ENCODE assay signal across 11 mouse cellular contexts in the genomic region with DNA sequence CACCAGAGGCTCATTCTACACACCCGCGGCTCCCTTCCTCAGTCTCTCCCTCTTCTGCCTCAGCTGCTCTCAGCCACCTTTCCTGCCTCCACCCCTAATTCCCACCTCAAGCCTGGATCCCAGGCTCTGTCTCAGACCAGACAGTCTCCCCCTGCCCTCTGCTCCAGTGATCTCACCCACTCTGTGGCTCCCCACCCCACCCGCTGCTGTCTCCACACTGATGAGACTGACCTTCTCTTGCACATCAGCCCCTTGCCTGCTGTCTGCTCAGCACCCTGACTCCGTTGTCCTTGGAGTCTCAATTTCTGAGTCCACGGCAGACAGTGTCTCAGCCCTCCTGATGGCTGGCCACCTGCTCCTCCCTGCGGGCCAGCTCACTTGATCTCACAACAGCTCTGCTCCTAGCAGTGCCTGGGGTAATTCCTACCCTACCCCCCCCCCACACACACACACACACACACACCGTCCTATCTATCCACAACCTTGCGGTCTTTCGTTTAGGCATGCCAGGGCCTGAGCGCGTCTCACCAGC. TPM values are rescaled to one million over a fixed set of nuclear protein-coding genes. Genes with fewer than 3 reads are reported as not detected.
A peak's percentile ranks its signal among the peaks of the same experiment; 100 is the strongest.
DNase-seq lines count a peak whose midpoint lies in the region; ATAC-seq and TF ChIP-seq lines count a peak whose summit lies in the region.
"Had no signal": no experiment of that assay in that cellular context is flagged by ENCODE, and none has a peak within 500 bp of the region (broad histone marks: within the 10 kb centered on the region; RNA-seq: fewer than 3 reads in every experiment).

No protein-coding gene starts in this region.

- no peak for ATAC-seq in limb, embryonic 15.5 days (ENCODE audit: insufficient number of reproducible peaks, low FRiP score, low TSS enrichment, low read depth)

- H3K4me3 ChIP-seq in E14TG2a.4 (replicated peaks; ENCODE audit: low read length): peak overlapping the region; percentile 13; the same call in 1 of the 2 replicates
- no peak overlapping the region for H3K4me3 ChIP-seq in embryonic facial prominence, embryonic 10.5 days
- H3K4me3 ChIP-seq in limb, embryonic 15.5 days: no peak overlapping the region
- H3K4me3 ChIP-seq: erythroblast, embryonic 14.5 days; heart, embryonic 15.5 days had no signal

- peaks cover 62% of the 10 kb centered on the region for H3K4me1 ChIP-seq in E14TG2a.4 (replicated peaks; ENCODE audit: low read depth, low read length)
- H3K4me1 ChIP-seq in embryonic facial prominence, embryonic 10.5 days: peaks cover 82% of the 10 kb centered on the region
- H3K4me1 ChIP-seq in limb, embryonic 15.5 days: peaks cover 53% of the 10 kb centered on the region

- no peak overlapping the region for H3K9ac ChIP-seq in limb, embryonic 15.5 days
- H3K9ac ChIP-seq: heart, embryonic 15.5 days had no signal

- no peak overlapping the region for H3K4me2 ChIP-seq in limb, embryonic 15.5 days
- H3K4me2 ChIP-seq: heart, embryonic 15.5 days had no signal

- peak; percentile 26 for DNase-seq in adrenal gland, adult 2 months
- no peak for DNase-seq in adrenal gland, postnatal 25 days
- DNase-seq in embryonic facial prominence, embryonic 10.5 days (ENCODE audit: low spot score): no peak
- no peak for DNase-seq in urinary bladder, postnatal 25 days (ENCODE audit: low spot score)
- no peak for DNase-seq in thymus, adult 18-20 months
- no peak for DNase-seq in urinary bladder, adult 2 months (ENCODE audit: low spot score)
- DNase-seq: kidney, postnatal 25 days had no signal

- H3K9me3 ChIP-seq in E14TG2a.4 (ENCODE audit: low read length): no peaks in the 10 kb centered on the region
- H3K9me3 ChIP-seq in embryonic facial prominence, embryonic 10.5 days: no peaks in the 10 kb centered on the region
- H3K9me3 ChIP-seq in limb, embryonic 15.5 days: no peaks in the 10 kb centered on the region
- H3K9me3 ChIP-seq: heart, embryonic 15.5 days had no signal

- no peak for TF ChIP-seq CTCF in E14TG2a.4 (conservative IDR thresholded peaks at IDR 0.05; ENCODE audit: low read length)

- peaks cover 11% of the 10 kb centered on the region for H3K36me3 ChIP-seq in E14TG2a.4 (ENCODE audit: insufficient read depth, low read length)
- H3K36me3 ChIP-seq in embryonic facial prominence, embryonic 10.5 days (replicated peaks): peaks cover 26% of the 10 kb centered on the region
- no peaks in the 10 kb centered on the region for H3K36me3 ChIP-seq in limb, embryonic 15.5 days
- H3K36me3 ChIP-seq: heart, embryonic 15.5 days had no signal

- H3K27me3 ChIP-seq in E14TG2a.4 (ENCODE audit: insufficient read depth, low read length): no peaks in the 10 kb centered on the region
- H3K27me3 ChIP-seq in embryonic facial prominence, embryonic 10.5 days (replicated peaks; ENCODE audit: low read depth, poor library complexity, severe bottlenecking): no peaks in the 10 kb centered on the region
- H3K27me3 ChIP-seq in limb, embryonic 15.5 days: no peaks in the 10 kb centered on the region
- H3K27me3 ChIP-seq: heart, embryonic 15.5 days had no signal

- H3K27ac ChIP-seq in embryonic facial prominence, embryonic 10.5 days (replicated peaks): peak overlapping the region; percentile 72
- peak overlapping the region; percentile 17; the same call in 1 of the 2 replicates for H3K27ac ChIP-seq in limb, embryonic 15.5 days

- 66% methylated on average over 11 of the region's 11 CpGs for WGBS in embryonic facial prominence, embryonic 10.5 days
- WGBS in limb, embryonic 15.5 days: 53% methylated on average over 11 of the region's 11 CpGs

RNA-seq across cellular contexts. Expression of a gene that starts 37.3 kb away (rescaled TPM):
- total RNA-seq in adrenal gland, adult 2 months (2021): 10 to 100 TPM in 1 of 2 experiments, 1 to 10 TPM in 1; 7.5 to 30.8 TPM
- 13.3 and 18.8 TPM in 2 replicates for polyA plus RNA-seq in adrenal gland, adult 2 months (2012; rRNA removed)
- total RNA-seq in adrenal gland, postnatal 25 days (2021): 10.0 and 16.6 TPM in 2 replicates
- polyA plus RNA-seq in embryonic facial prominence, embryonic 10.5 days (2016; fragmentation: Nextera tagmentation; extraction: Ambion mirVana): 17.9 and 18.2 TPM in 2 replicates
- polyA plus RNA-seq in limb, embryonic 15.5 days (2015; fragmentation: Nextera tagmentation; extraction: Ambion mirVana): 22.4 and 23.0 TPM in 2 replicates
- polyA plus RNA-seq in urinary bladder, adult 2 months (2012; rRNA removed): 30.0 and 30.8 TPM in 2 replicates
